Mouse (Mus musculus): ENCODE data around the gene Slc16a5.
A peak's percentile ranks its signal among the peaks of the same experiment; 100 is the strongest.

The Slc16a5 gene

DNA sequence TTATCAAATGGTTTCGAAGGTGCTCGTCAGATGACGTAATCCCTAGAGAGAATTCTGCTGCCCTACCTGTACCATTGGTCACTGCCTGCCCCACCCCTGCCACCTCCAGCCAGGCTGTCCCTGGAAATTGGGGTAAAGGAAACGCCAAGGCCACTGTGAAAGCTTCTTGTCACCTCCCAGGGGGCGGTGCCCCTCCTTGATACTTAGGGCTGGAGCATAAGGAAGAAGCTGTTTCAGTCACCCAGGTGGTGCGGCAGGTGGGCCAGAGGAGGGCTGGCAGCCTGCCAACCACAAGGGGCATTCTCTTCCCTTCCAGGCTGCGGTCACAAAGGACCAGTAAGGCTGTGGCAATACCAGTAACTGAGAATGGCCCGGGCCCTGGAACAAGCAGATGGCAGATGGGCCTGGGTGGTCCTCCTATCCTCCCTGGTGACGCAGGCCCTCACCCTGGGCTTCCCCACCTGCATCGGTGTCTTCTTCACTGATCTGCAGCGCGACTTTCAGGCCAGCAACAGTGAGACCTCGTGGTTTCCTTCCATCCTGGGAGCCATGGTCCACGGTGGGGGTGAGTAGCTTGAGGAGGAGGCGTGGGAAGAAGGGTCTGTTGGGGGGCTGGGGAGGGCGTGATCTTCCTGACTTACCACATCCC is at the start of gene Slc16a5:
Gene Slc16a5 (plus strand): TSS at position 232 of the 649 bp plus-strand sequence.
- DNase-seq (ENCODE audit: low spot score in 2 of 2) = no peak

DNA sequence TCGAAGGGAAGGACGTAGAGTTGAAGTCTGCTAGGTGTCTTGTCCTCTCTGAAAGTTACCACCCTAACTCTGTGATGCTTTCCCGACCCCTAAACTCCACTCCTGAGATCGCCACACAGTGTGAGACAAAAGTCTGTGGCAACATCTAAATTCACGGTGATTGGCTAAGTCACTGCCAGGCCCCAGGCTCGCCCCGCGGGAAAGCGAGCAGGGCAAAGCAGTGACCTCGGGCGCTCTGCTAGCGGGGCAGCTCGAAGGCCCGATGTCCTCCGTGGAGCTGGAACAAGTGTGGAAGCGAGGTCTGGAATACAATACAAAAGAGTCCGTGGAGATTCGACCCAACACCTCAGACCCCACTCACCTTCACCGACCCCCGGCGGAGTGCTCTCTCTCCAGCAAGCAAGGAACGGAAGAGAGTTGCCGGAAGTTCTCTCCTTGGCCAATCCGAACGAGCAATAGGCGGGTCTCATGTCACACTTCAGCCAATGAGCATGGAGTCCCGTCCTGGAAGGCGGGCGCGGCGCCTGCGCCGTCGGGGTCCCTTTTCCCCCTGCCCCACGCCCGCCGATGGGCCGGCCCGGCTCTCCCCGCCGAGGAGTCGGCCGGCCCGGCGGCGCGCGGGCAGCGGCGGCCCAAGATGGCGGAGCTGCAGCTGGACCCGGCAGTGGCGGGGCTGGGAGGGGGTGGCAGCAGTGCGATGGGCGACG is 42.6 kb upstream of the Slc16a5 start, which contains the start of the genes Atp5h and Kctd2:
Gene Atp5h (minus strand): TSS at position 432 of the 707 bp plus-strand sequence.
Gene Kctd2 (plus strand): TSS at position 598 of the 707 bp plus-strand sequence.
- DNase-seq (ENCODE audit: low spot score in 2 of 2) = peak; percentile 85 to 89

DNA sequence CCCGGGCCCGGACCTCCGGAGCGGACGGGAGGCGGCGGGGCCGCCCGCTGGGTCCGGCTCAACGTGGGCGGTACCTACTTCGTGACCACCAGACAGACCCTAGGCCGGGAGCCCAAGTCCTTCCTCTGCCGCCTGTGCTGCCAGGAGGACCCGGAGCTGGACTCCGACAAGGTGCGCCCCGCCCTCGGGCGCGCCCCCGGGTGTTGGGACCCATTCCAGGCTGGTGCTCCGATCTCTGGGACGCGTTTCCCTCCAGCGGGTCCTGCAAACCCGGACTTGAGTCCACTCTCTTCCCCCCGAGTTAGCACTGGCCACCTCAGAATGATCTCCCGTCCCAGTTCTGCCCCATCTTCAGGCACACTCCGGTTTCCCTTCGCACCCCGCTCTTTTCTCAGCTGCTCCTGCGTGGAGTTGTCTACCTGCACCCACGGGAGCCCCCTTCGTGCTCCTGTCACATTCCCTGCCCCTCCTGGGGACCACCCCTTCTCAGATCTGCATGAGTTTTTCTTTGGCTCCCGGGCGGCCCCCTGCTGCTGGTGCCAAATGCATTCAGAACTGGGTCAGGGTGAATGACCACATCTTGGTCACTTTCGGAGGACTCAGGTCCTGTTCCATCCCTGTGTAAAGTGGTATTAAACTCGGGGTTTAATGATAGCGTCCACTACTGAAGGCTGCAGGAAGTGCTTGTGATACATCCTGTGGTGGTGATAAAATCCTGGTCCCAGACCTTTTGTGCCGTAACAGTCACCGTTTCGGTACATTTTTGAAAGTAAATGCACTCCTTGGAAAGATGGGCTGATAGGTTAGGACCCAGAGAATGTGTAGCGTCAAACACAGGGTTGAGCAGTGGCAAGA is 41.7 kb upstream of the Slc16a5 start:
- DNase-seq (ENCODE audit: low spot score in 2 of 2) = peak; percentile 40 to 47

DNA sequence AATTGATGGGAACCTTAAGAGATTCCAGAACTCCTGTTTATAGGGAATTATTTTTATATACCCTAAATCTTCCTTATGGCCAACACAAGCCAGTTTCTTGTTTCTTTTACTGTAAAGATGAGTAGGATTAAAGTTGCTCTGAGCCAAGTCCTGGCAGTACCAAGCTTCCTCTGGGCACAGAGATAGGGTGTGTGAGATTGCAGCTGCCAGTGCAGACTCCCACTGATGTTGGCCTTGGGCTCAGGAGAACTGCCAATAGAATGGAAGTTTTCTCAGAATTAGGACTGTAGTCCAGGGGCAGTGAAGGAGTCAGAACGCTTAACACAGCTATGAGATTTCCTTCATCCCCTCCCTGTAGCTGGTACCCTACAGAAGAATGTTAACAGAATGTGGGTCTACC is 40.9 kb upstream of the Slc16a5 start:
- no peak for DNase-seq (ENCODE audit: low spot score in 2 of 2)

DNA sequence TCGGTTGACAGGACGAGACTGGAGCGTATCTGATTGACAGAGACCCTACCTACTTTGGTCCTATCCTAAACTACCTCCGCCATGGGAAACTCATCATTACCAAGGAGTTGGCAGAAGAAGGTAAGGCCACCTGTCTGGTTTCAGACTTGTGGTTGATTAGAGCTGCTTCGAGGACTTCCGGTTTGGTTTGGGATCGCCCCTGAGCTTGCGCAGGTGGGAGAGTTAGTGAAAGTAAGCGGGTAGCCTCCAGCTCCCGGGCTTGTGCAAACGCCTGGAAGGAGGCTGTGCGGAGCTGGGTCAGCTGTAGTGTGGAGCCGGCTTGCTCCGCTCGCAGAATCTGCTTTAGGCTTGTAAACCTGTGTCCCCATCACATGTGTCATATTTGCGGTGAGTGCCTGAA is 40.3 kb upstream of the Slc16a5 start:
- DNase-seq (ENCODE audit: low spot score in 2 of 2) = no peak

DNA sequence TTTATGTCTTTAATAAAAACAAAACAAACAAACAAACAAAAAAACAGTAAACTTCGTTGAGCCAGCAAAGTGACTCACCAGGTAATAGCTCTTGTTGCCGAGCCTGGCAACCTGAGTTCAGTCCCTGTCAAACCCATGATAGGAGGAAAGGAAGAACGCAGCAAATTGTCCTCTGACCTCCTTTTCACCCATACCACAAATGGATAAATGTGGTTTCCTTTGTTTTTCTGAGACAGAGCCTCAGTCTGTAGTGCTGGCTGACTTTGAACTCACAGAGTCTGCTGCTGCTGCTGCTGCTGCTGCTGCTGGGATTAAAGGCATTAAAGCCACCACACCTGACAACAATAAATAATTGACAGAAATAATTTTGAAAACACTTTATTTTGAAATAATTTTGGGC is 39.2 kb upstream of the Slc16a5 start:
- DNase-seq (ENCODE audit: low spot score in 2 of 2) = no peak

DNA sequence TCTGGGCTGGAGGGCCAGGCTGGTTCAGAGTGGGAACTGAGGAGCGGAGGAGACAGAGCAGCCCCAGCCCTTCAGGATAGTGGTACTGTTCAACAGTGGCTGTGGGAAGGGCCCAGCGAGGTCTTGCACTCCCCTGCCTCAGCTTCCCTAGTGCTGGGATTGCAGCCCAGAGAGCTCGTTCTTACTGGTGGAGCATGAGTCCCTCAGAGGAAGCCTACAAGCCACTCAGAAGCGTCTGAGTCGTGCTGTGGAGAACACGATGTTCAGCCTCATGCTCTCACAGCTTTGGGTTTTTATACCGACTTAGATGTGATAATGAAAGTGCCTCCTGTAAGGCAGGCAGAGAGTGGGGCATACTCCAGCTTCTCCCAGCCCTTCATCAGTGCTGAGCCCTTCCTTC is 37.6 kb upstream of the Slc16a5 start:
- no peak for DNase-seq (ENCODE audit: low spot score in 2 of 2)

DNA sequence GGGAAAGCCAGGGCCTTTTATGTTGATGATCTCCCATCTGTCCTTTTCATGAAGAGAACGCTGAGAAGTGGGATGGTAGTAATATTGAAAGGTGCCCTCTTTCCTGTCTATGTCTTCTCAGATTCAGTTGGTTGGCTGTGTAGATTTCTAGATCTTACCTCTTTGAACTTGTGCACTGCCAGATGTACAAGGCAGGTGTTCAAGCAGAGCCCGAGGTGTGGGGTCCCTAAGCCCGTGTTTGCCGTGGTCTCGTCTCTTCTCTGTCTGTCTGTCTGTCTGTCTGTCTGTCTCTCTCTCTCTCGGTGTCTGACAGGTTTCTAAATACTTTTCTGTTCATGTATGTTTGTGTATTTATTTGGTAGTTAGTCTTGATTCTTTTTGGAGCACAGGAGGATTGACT is 36.6 kb upstream of the Slc16a5 start:
- DNase-seq (ENCODE audit: low spot score in 2 of 2) = no peak

DNA sequence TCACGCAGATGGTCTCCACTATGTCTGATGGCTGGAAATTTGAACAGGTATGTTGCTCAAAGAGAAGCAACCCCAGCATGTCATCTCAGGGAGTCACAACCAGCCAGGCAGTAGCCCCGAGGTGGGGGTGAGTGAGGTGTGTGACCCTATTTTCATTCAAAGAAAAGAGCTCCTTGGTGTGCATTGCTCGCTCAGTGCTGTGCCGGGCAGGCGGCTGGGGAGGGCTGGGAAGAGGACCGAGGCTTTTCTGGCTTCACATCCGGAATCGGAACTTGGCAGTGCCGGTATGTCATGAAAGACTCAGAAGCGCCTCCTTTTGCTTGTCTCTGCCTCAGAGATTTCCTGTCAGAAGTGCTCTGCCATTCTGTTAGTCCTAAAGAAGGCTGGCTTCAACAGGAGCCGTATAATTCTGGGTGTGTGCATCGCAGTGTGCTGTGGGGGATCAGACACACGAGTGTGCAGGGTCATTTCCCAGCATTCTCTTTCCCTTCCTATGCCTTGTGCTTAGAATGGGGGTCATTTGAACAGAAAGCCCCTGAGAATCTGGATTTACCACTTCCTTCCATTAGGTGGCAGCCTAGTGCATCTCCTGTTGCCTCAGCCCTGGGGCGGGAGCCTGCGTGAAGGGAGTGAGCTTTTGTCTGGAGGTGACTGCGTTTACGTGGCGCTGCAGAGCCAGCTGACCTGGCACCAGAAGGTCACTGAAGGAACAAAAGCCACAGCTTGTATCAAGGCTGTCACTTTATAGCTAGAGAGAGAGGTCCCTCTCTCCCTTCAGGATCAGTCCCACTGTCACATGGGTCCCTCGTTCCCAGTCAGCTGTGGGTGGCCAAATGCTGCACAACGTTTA is 34.6 kb upstream of the Slc16a5 start:
- DNase-seq (ENCODE audit: low spot score in 2 of 2) = peak; percentile 39 to 60

DNA sequence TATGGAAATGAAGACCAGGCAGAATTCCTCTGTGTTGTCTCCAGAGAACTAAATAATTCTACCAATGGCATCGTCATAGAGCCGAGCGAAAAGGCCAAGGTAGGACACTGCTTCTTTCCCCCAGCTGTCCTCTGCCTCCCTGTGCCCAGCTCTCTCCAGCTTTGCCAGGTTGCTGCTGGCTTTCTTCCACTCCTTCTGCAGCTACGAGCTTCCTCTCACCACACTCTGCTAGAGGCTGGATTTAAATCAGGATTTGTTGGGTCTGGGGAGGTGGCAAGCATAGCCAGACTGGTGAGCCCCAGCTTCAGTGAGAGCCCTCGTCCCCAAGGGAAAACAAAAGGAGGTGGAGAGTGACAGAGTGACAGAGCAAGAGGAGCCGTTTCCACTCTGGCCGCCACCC is 33.0 kb upstream of the Slc16a5 start:
- DNase-seq (ENCODE audit: low spot score in 2 of 2) = no peak

DNA sequence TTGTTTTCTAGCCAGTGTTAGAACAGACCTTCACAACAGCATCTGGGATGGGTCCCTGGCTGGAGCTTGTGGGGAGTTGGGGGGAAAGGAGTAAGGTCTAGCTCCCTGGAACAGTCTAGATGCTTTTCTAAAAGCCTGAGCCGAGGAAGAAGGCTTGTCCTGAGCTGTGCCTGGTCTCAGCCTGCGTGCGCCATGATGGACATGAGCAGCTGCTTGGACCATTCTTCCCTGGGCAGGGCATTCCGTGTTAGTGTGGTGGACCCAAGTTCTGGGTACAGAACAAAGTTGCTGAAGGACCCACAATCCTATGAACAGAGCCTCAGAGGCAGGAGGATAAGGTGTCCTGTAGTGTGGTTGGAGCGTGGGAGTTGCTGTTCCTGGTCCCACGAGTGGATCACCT is 31.7 kb upstream of the Slc16a5 start:
- no peak for DNase-seq (ENCODE audit: low spot score in 2 of 2)

DNA sequence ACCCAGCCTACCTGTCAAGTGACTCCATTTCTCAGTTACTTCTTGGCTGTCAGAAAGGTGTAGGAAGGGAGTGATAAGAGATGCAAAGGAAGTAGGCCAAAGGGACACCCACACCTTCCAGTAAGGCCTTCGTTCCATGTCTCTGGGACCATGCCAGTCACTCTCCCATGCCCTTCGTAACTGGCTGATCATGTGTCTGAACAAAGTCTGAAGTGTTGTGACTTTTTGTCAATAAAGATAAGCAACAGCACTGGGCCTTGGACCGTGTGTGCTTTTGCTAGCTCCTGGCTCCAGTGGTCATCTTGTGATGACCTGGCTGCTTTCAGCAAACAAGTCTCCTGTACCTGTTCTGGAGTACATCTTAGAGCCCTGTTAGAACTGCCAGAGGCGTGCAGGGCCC is 29.5 kb upstream of the Slc16a5 start:
- no peak for DNase-seq (ENCODE audit: low spot score in 2 of 2)

DNA sequence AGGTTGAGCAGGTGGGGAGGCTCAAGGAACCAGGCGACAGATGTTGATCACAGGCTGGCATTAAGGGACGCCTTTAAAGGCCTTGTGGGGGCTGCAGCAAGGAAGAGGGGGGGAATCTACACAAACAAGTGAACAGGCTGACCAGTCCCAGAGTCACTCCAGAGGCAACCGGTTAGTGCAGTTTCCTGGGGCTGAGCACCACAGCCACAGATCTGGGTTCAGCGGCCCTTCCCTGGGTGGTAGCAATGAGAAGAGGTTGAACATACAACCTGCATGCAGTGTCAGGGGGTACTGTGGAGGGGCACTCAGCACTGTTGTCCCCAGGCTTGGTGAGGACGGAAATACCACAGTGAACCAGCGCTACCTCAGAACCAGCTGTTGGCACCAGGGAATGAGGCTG is 28.9 kb upstream of the Slc16a5 start:
- no peak for DNase-seq (ENCODE audit: low spot score in 2 of 2)

DNA sequence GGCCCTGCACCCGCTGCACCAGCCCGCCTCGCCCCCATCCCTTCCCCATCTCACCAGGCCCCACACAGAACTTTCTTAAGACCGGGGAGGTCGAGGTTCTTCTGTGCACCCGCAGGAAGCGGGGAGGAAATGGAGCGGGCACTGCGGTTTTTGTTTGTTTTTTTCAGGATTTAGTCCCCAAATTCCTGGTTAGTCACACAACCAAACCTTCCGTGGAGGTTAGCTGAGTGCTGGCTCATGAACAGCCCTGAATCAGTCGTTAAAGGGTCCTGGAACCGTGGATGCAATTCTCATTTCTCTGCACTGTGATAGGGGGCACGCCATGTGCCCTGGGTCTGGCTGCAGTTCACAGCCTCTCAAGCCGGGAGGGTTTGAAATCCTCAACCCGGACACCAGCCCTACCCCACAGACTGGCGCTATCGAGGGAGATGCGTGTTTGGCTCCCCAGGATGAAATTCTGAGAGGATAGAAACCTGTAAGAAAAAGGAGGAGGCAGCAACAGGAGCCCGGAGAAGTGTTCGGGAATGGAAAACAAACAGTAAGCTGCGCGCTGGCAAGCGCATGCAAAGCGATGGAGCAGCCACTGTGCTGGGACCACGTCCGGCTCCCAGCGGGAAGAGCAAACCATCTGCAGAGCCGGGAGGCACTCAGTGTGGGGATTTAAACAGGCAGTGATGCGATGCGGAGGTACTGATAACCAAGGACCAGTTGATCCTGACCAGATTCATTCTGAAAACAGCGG is 26.5 kb upstream of the Slc16a5 start:
- DNase-seq (ENCODE audit: low spot score in 2 of 2) = no peak

DNA sequence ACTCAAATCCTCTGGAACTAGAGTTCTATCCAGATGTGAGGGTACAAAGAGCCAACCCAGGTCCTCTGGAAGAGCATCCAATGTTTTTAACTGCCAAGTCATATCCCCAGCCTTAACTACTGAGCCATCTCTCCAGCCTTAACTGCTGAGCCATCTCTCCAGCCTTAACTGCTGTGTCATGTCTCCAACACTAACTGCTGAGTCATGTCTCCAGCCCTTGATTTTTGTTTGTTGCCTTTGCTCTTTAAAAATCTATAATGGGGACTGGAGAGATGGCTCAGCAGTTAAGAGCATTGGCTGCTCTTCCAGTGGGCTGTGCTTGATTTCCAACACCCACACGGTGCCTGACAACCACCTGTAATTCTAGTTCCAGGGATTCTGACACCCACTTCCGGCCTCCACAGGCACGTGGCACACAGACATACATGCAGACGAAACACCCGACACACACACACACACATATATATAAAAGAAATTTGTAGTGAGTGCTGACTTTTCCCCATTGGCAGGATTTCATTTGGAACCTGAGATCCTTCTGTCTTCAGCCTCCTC is 24.6 kb upstream of the Slc16a5 start:
- DNase-seq (ENCODE audit: low spot score in 2 of 2) = no peak

DNA sequence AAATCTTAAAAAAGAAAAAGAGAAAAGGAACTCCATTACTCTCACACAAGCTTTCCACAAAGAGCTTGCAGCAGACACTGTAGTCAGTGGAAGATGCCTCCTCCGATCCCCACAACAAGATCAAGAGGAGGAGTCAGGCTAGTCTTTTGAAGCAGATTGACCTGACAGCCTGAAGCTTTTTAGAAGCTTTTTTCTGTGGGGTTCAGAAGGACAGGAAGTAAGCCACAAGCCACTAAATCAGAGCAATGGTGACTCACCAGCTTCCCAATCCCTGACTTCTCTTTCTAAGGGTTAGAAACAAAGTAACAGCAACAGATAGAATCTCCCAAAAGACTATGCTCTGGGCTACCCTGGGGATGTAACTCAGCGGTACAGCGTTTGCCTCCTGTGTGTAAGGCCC is 22.9 kb upstream of the Slc16a5 start:
- DNase-seq (ENCODE audit: low spot score in 2 of 2) = no peak

DNA sequence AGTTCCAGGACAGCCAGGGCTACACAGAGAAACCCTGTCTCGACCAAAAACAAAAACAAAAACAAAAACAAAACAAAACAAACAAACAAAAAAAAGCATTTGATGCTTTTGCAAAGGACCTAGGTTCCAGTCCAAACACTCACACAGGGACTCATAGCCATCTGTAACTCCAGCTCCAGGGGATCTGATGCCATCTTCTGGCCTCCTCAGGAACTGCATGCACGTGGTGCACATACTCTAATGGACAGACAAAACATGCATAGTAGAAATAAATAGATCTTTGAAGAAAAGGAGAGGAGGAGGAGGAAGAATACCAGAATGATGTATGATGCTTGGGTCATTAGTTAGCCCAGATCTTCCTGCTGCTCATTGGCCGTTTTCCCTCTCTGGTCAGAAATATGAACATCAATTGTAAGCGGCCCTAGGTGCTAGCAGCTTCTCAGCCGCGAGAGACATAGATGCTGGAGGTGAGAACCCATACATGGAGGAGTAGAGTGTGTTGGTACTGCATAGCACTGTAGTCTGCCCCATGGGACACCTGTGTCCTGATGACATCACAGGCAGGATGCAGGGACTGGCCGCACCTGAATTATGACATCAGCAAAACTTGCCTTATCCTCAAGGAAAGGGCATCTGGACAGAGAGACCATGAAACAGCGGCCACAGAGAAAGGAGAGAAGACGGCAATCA is 22.2 kb upstream of the Slc16a5 start, which contains the start of gene Trim80:
Gene Trim80 (plus strand): TSS at position 640 of the 690 bp plus-strand sequence.
- no peak for DNase-seq (ENCODE audit: low spot score in 2 of 2)

DNA sequence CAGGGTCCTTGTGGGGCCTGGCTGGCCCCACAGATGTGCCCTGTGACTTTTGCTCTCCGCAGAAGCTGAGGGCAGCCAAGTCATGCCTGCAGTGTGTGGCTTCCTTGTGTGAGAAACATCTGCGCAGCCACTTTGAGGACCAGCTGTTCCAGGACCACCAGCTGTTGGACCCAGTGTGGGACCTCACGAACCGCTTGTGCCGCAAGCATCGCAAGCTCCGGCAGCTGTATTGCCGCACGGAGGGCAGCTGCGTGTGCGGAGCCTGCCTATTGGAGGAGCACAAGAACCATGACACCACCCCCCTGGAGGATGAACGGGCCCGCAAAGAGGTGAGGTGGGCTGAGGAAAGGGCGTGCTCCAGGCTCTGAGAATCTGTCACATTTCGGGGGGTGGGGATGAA is 20.9 kb upstream of the Slc16a5 start:
- no peak for DNase-seq (ENCODE audit: low spot score in 2 of 2)

DNA sequence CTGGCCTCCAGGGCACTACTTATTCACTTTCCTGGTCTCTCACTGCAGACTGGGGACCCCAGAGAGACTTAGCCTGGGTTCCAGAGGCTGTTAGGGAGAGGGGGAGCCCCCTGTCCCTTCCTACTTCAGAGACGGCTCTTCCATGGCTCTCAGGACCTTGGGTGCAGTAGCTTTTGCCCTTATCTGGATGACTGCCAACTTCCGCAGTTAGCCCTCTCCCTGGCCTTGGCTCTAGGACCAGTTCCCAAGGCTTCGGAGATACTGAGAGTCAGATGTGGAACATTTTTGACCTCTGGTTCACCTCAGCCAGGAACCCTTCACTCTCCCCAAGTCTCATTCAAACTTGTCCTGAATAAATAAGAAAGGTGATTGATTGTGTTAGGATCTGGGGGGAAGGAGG is 15.4 kb upstream of the Slc16a5 start:
- DNase-seq (ENCODE audit: low spot score in 2 of 2) = no peak

DNA sequence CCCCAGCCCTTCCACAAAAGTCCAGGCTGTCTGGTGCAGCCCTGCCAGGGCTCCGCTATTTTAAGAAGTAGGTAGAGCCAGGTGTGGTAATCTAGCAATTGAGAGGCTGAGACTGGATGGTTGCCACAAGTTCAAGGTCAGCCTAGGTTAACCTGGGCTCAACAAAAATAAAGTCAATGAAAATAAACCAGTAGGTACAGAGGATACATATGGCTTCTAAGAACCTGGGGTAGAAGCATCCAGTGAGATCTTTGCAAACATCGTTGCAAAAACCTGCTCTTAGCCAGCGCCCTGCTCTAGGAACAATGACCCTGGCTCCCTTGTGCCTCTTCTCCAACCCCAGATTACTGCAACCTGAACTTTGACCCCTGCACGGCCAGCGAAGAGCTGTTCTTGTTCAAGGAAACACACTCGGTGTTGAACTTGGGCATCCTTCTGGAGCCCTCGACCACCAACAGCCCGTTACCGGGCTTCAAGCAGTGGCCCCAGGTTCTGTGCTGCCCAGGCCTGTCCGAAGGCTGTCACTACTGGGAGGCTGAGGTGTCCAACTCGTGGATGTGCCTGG is 14.9 kb upstream of the Slc16a5 start:
- DNase-seq (ENCODE audit: low spot score in 2 of 2) = no peak

Measured in frontal cortex, postnatal 25 days (tissue).